Comparison of ENCODE assay signal across 16 mouse cellular contexts in genomic region chr2:161040743-161041142, GRCm38 (mm10).
DNase-seq lines count a peak whose midpoint lies in the region; TF ChIP-seq lines count a peak whose summit lies in the region.
"Had no signal": no experiment of that assay in that cellular context is flagged by ENCODE, and none has a peak within 500 bp of the region (broad histone marks: within the 10 kb centered on the region; RNA-seq: fewer than 3 reads in every experiment).

No protein-coding gene starts in this region.

- TF ChIP-seq CTCF in cerebellum, adult 2 months (IDR thresholded peaks at IDR 0.05; ENCODE audit: borderline replicate concordance, insufficient read depth, low read depth, low read length): peak; percentile 36; the same call in 1 of the 2 replicates
- TF ChIP-seq CTCF in layer of hippocampus, adult 2 months (conservative IDR thresholded peaks at IDR 0.05): peak; percentile 47
- peak; percentile 23; the same call in 1 of the 2 replicates for TF ChIP-seq CTCF in cortical plate, adult 2 months (IDR thresholded peaks at IDR 0.05; ENCODE audit: extremely low read depth, insufficient read depth, low read length)

- no peak overlapping the region for H3K27ac ChIP-seq in cerebellum, adult 2 months (ENCODE audit: insufficient read depth, low read length)
- no peak overlapping the region for H3K27ac ChIP-seq in layer of hippocampus, adult 2 months
- no peak overlapping the region for H3K27ac ChIP-seq in cortical plate, adult 2 months (ENCODE audit: insufficient read depth, low read length)
- H3K27ac ChIP-seq: hindbrain, embryonic 14.5 days; kidney, embryonic 15.5 days; midbrain, embryonic 10.5 days had no signal

- no peak overlapping the region for H3K4me3 ChIP-seq in cerebellum, adult 2 months (replicated peaks; ENCODE audit: insufficient read depth, low read depth, low read length)
- H3K4me3 ChIP-seq in layer of hippocampus, adult 2 months: no peak overlapping the region
- H3K4me3 ChIP-seq in cortical plate, adult 2 months (ENCODE audit: insufficient read depth, low read length): no peak overlapping the region
- H3K4me3 ChIP-seq: kidney, embryonic 15.5 days; midbrain, embryonic 10.5 days had no signal

- TF ChIP-seq POLR2A in cerebellum, adult 2 months (IDR thresholded peaks at IDR 0.05; ENCODE audit: borderline replicate concordance, insufficient read depth, low read length): no peak
- TF ChIP-seq POLR2A in cortical plate, adult 2 months (IDR thresholded peaks at IDR 0.05; ENCODE audit: extremely low read depth, insufficient read depth, low read length): no peak

- WGBS in cerebellum, adult 2 months: 73% methylated on average over 4 of the region's 4 CpGs

- H3K27me3 ChIP-seq in cerebellum, adult 2 months (ENCODE audit: control insufficient read depth, insufficient read depth, low read length): no peaks in the 10 kb centered on the region
- H3K27me3 ChIP-seq: kidney, embryonic 15.5 days had no signal

- DNase-seq in cerebellum, adult 2 months: no peak
- no peak for DNase-seq in cerebellum, adult 11 months
- no peak for DNase-seq in layer of hippocampus, adult 2 months (ENCODE audit: low spot score in 2 of 2)
- DNase-seq in layer of hippocampus, postnatal 36 days: no peak
- DNase-seq in ES-CJ7 (ENCODE audit: low read depth, low spot score): peak; percentile 25
- DNase-seq in cerebellum, postnatal 10 days: no peak
- DNase-seq in thymus, postnatal 25 days: no peak
- DNase-seq: cerebellum, postnatal 14 days; heart, adult 11 months; lung, adult 18-20 months; right cerebral cortex, postnatal 14 days; thymus, adult 18-20 months had no signal

- H3K4me1 ChIP-seq in cerebellum, adult 2 months (ENCODE audit: control insufficient read depth, insufficient read depth, low read length): peaks cover 4% of the 10 kb centered on the region; the same call in 1 of the 2 replicates
- H3K4me1 ChIP-seq in cortical plate, adult 2 months (ENCODE audit: control insufficient read depth, insufficient read depth, low read length): peaks cover 4% of the 10 kb centered on the region
- H3K4me1 ChIP-seq: kidney, embryonic 15.5 days; midbrain, embryonic 10.5 days had no signal
